Mouse (Mus musculus) lung, embryonic 16.5 days (tissue): ENCODE measurements around the gene Cdc27. TPM values are rescaled to one million over a fixed set of nuclear protein-coding genes. Genes with fewer than 3 reads are reported as not detected.

Source experiments
- ATAC-seq: fragments of 200-750 bp; cut with Nextera tagmentation; 2 replicates; pipeline ENCODE4 v1.8.0; 2017; ENCODE audit warnings: low read depth, mild to moderate bottlenecking, moderate library complexity
- H3K27ac ChIP-seq: fragments of 300-500 bp; sonication (generic); 2 replicates; pipeline ENCODE4 v1.5.1; 2014; ENCODE audit warnings: mild to moderate bottlenecking, control low read depth, low read length
- H3K27me3 ChIP-seq: fragments of 300-500 bp; sonication (generic); 2 replicates; pipeline ENCODE4 v1.6.1; 2014; ENCODE audit warnings: low read depth, low read length, mixed read lengths; ENCODE audit not compliant: control insufficient read depth, insufficient read depth
- H3K36me3 ChIP-seq: fragments of 300-500 bp; sonication (generic); 2 replicates; pipeline ENCODE4 v1.6.1; 2014; ENCODE audit warnings: low read length; ENCODE audit not compliant: control insufficient read depth, insufficient read depth
- H3K4me1 ChIP-seq: fragments of 300-500 bp; sonication (generic); replicated peaks from 2 replicates; pipeline ENCODE4 v1.6.1; 2014; ENCODE audit warnings: low read length, mixed read lengths; ENCODE audit not compliant: control insufficient read depth, insufficient read depth
- H3K4me2 ChIP-seq: fragments of 300-500 bp; sonication (generic); 2 replicates; pipeline ENCODE4 v1.6.1; 2014; ENCODE audit warnings: low read depth, low read length, control low read depth
- H3K4me3 ChIP-seq: fragments of 300-500 bp; sonication (generic); 2 replicates; pipeline ENCODE4 v1.5.1; 2014; ENCODE audit warnings: mild to moderate bottlenecking, low read length, control low read depth
- H3K9ac ChIP-seq: fragments of 300-500 bp; sonication (generic); 2 replicates; pipeline ENCODE4 v1.6.1; 2014; ENCODE audit warnings: low read length, control low read depth
- H3K9me3 ChIP-seq: fragments of 300-500 bp; sonication (generic); 2 replicates; pipeline ENCODE4 v1.6.1; 2016; ENCODE audit warnings: low read length; ENCODE audit not compliant: control insufficient read depth
- WGBS: fragments of 180-500 bp; shearing (Covaris S2); extraction: QIAGEN DNeasy Blood & Tissue Kit; methylation state at CpG from one replicate; pipeline ENCODE4 v1.1.7; 2014; 5-methylcytosine and 5-hydroxymethylcytosine counted together
- polyA plus RNA-seq: library from polyadenylated mRNA; unstranded; fragments of >200 nt; fragmentation: Nextera tagmentation; extraction: Ambion mirVana; gene quantifications from 2 replicates; pipeline ENCODE4 v1.2.1, GENCODE M21; 2015

Gene Cdc27
- polyA plus RNA-seq, 1 experiment from 2014 or later = 37.8 TPM

- peaks cover 2% of the 10 kb centered on the region; the same call in 1 of the 2 replicates for H3K9me3 ChIP-seq
- peaks cover 7% of the 10 kb centered on the region for H3K36me3 ChIP-seq
- no peak overlapping the region for H3K9ac ChIP-seq
- no peak for ATAC-seq
- H3K4me1 ChIP-seq = no peaks in the 10 kb centered on the region
- WGBS = 92% methylated on average over 5 of the region's 5 CpGs
- H3K27ac ChIP-seq = no peak overlapping the region
- no peaks in the 10 kb centered on the region for H3K27me3 ChIP-seq
- H3K4me3 ChIP-seq = no peak overlapping the region
- H3K4me2 ChIP-seq = no peak overlapping the region
Measured at GRCm38 (mm10) chr11:104539811-104540210, 10.6 kb downstream of the Cdc27 start.

GRCm38 (mm10) chr11:104537945-104538555, 12.4 kb downstream of the Cdc27 start:
- ATAC-seq = no peak
- WGBS = 97% methylated on average over 2 of the region's 2 CpGs
- no peak overlapping the region for H3K9ac ChIP-seq
- H3K27ac ChIP-seq = no peak overlapping the region
- no peaks in the 10 kb centered on the region for H3K27me3 ChIP-seq
- no peak overlapping the region for H3K4me3 ChIP-seq
- no peak overlapping the region for H3K4me2 ChIP-seq
- no peaks in the 10 kb centered on the region for H3K4me1 ChIP-seq
- peaks cover 2% of the 10 kb centered on the region; the same call in 1 of the 2 replicates for H3K9me3 ChIP-seq
- peaks cover 20% of the 10 kb centered on the region for H3K36me3 ChIP-seq

- H3K27me3 ChIP-seq = no peaks in the 10 kb centered on the region
- H3K36me3 ChIP-seq = peaks cover 25% of the 10 kb centered on the region
- H3K4me1 ChIP-seq = no peaks in the 10 kb centered on the region
- no peak for ATAC-seq
- no peak overlapping the region for H3K4me3 ChIP-seq
- no peak overlapping the region for H3K9ac ChIP-seq
- WGBS = 81% methylated on average over 2 of the region's 2 CpGs
- H3K9me3 ChIP-seq = peaks cover 2% of the 10 kb centered on the region; the same call in 1 of the 2 replicates
- H3K4me2 ChIP-seq = no peak overlapping the region
- no peak overlapping the region for H3K27ac ChIP-seq
Measured at GRCm38 (mm10) chr11:104536843-104537242, 13.6 kb downstream of the Cdc27 start.

GRCm38 (mm10) chr11:104525935-104526334, 24.5 kb downstream of the Cdc27 start:
- Histone ChIP-seq H3K4me1 (no peaks in the 10 kb centered on the region), H3K9me3 (no peaks in the 10 kb centered on the region), H3K36me3 (peaks cover 32% of the 10 kb centered on the region), H3K27ac (no peak overlapping the region), H3K9ac (no peak overlapping the region), H3K4me2 (no peak overlapping the region), H3K27me3 (no peaks in the 10 kb centered on the region), H3K4me3 (no peak overlapping the region)
- 92% methylated on average over 6 of the region's 6 CpGs for WGBS
- ATAC-seq = no peak

- Histone ChIP-seq H3K9ac (no peak overlapping the region), H3K27me3 (no peaks in the 10 kb centered on the region), H3K27ac (no peak overlapping the region), H3K4me3 (no peak overlapping the region), H3K4me2 (no peak overlapping the region), H3K4me1 (no peaks in the 10 kb centered on the region), H3K36me3 (peaks cover 45% of the 10 kb centered on the region), H3K9me3 (no peaks in the 10 kb centered on the region)
- ATAC-seq = no peak
- WGBS = 84% methylated on average over 4 of the region's 4 CpGs
Measured at GRCm38 (mm10) chr11:104512436-104512835, 38.0 kb downstream of the Cdc27 start.

GRCm38 (mm10) chr11:104510606-104511005, 39.8 kb downstream of the Cdc27 start:
- Histone ChIP-seq H3K27ac (no peak overlapping the region), H3K36me3 (peaks cover 43% of the 10 kb centered on the region), H3K27me3 (no peaks in the 10 kb centered on the region), H3K9me3 (no peaks in the 10 kb centered on the region), H3K4me2 (no peak overlapping the region), H3K4me3 (no peak overlapping the region), H3K9ac (no peak overlapping the region), H3K4me1 (no peaks in the 10 kb centered on the region)
- no peak for ATAC-seq
- WGBS = 79% methylated on average over 2 of the region's 2 CpGs

GRCm38 (mm10) chr11:104508455-104508854, 42.0 kb downstream of the Cdc27 start:
- peaks cover 44% of the 10 kb centered on the region for H3K36me3 ChIP-seq

GRCm38 (mm10) chr11:104488292-104488691, 62.1 kb downstream of the Cdc27 start:
- peaks cover 5% of the 10 kb centered on the region; the same call in 1 of the 2 replicates for H3K9me3 ChIP-seq

More at GRCm38 (mm10) chr11:104508455-104508854, 42.0 kb downstream of the Cdc27 start:
- Histone ChIP-seq H3K4me1 (no peaks in the 10 kb centered on the region), H3K9ac (no peak overlapping the region), H3K4me3 (no peak overlapping the region), H3K27me3 (no peaks in the 10 kb centered on the region), H3K4me2 (no peak overlapping the region), H3K27ac (no peak overlapping the region), H3K9me3 (no peaks in the 10 kb centered on the region)
- ATAC-seq = no peak
- WGBS = 85% methylated on average over 4 of the region's 4 CpGs

GRCm38 (mm10) chr11:104481971-104482370, 68.4 kb downstream of the Cdc27 start:
- H3K4me3 ChIP-seq = no peak overlapping the region
- WGBS = 82% methylated on average over 8 of the region's 8 CpGs

More at GRCm38 (mm10) chr11:104488292-104488691, 62.1 kb downstream of the Cdc27 start:
- Histone ChIP-seq H3K9ac (no peak overlapping the region), H3K4me2 (no peak overlapping the region), H3K4me3 (no peak overlapping the region), H3K27ac (no peak overlapping the region), H3K27me3 (no peaks in the 10 kb centered on the region), H3K36me3 (no peaks in the 10 kb centered on the region), H3K4me1 (no peaks in the 10 kb centered on the region)
- no peak for ATAC-seq
- WGBS = 73% methylated on average over 3 of the region's 3 CpGs

More at GRCm38 (mm10) chr11:104481971-104482370, 68.4 kb downstream of the Cdc27 start:
- Histone ChIP-seq H3K4me1 (no peaks in the 10 kb centered on the region), H3K9me3 (peaks cover 5% of the 10 kb centered on the region; the same call in 1 of the 2 replicates), H3K9ac (no peak overlapping the region), H3K27me3 (no peaks in the 10 kb centered on the region), H3K36me3 (no peaks in the 10 kb centered on the region), H3K4me2 (no peak overlapping the region), H3K27ac (no peak overlapping the region)
- no peak for ATAC-seq
